Mouse (Mus musculus) left cerebral cortex, postnatal 10 days (tissue): ENCODE results near the gene Tbc1d8. TPM values are rescaled to one million over a fixed set of nuclear protein-coding genes. Genes with fewer than 3 reads are reported as not detected.

Experiments used
- DNase-seq, 2 experiments: peaks; one replicate each; pipeline ENCODE4 v3.0.0; 2021 to 2022; ENCODE audit warnings: low spot score in 2 of 2, mixed read lengths in 1 of 2; ENCODE audit errors: extremely low spot score in 1 of 2
- intact Hi-C: fragments of 180-260 bp; cut with DNase I; formaldehyde crosslinking; loops from one replicate; pipeline ENCODE4 v1.15.1; 2025
- total RNA-seq, 2 experiments: library from RNA; stranded (reverse); gene quantifications; 2 replicates each; pipeline ENCODE4 v1.2.3; 2021

Tbc1d8 gene
- total RNA-seq, 2 experiments from 2014 or later, result 17.7 to 19.2 TPM

- DNase-seq, result no peak
- intact Hi-C loops, result no loop called here
Observed at GRCm38 (mm10) chr1:39487370-39487769, 8.8 kb upstream of the Tbc1d8 start.

DNA sequence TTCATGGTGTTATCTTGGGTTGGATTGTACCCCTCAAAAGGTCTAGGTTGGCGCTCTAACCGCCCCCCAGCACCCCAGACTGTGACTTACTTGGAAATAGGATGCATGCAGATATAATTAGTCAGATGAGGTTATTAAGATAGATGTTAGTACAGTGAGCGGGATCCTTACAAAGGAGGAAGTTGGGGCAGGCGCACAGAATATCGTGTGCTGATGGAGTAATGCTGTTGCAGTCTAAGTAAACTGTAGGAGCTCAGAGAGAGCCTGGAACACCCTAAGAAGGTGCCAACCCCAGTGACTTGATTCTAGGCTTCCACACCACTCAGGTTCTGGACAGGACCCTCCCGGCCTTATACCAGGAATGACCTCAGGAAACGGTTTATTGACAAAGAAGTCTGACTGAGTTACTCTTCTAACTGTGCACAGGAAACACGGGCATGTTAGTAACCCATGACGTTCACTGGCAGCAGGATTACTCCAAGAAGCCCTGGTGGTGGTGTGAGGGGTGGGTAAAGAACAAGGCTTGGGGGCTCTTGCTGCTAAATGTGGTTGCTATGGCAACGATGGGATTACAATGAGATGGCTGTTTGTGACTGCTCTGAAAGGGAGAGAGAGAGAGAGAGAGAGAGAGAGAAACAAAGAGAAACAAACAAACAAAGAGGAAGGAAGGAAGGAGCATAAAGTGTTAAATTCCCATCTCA lies 3.7 kb upstream of the Tbc1d8 start:
- intact Hi-C loops, result no loop called here
- no peak for DNase-seq

- intact Hi-C loops, result no loop called here
- DNase-seq, result no peak
Observed at GRCm38 (mm10) chr1:39479254-39479653, 699 bp upstream of the Tbc1d8 start.

DNA sequence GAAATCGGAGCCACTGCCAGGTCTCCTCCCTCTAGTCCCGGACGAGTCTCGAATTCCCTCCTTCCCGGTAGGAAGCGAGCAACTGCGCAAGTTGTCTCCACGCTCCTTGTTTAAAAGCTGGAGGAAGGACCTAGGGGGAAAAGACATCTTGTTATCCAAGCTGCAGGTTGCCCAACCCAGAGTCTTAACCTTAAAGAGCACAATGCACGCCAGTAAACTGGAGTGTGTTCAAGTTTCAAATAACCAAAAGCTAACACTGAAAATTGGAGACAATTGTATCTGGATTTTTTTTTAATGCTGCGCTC lies 293 bp upstream of the Tbc1d8 start:
- no peak for DNase-seq
- intact Hi-C loops, result no loop called here

- intact Hi-C loops, result no loop called here
- no peak for DNase-seq
Observed at GRCm38 (mm10) chr1:39477064-39477463, 1.5 kb downstream of the Tbc1d8 start.

DNA sequence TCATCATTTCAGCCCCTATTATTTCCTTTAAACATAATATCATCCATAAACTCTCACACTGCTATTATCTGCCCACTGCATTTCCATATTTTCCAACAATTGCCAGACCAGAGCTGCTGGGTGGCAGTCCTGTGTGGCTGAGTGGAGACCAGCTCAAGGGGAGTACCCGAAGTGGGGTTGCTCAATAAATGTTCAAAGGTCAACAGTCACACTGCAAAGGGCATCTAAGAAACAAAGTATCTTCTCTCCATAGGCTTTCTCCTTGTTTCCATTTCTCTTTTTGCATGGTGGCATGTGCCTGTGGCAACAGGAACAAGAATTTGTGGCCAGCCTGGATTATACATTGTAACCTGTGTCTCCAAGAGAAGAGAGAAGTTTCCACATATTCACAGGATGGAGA lies 2.2 kb downstream of the Tbc1d8 start:
- intact Hi-C loops, result no loop called here

GRCm38 (mm10) chr1:39474516-39474915 lies 4.0 kb downstream of the Tbc1d8 start:
- intact Hi-C loops, result loop anchor here (5.0 kb wide), 1 partner anchor 82 kb away; no protein-coding TSS in a partner anchor
- DNase-seq, result no peak

More for the DNA sequence above, 2.2 kb downstream of the Tbc1d8 start:
- no peak for DNase-seq

GRCm38 (mm10) chr1:39471298-39471902 lies 7.2 kb downstream of the Tbc1d8 start:
- no peak for DNase-seq
- intact Hi-C loops, result loop anchor here (5.0 kb wide), 1 partner anchor 79 kb away; no protein-coding TSS in a partner anchor

DNA sequence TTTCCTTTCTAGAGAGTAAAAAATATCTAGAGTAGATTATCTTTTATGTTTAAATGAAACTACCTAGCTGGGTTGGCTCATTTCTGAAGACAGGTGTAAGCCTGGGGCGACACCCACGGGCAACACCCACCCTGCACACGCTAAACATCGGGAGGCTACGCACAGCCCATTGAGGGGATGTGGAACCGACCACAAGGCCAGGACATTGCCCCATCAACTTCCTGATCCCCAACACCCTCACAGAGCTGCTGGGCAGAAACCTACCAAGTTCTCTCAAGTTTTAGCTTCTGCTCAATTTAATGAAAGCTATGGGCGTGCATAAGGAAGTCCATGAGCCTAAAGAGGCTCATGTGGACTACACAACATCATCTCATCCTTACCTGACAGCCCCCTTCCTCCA lies 9.6 kb downstream of the Tbc1d8 start:
- intact Hi-C loops, result no loop called here
- DNase-seq, result no peak

GRCm38 (mm10) chr1:39466526-39466925 lies 12.0 kb downstream of the Tbc1d8 start:
- intact Hi-C loops, result no loop called here
- no peak for DNase-seq

DNA sequence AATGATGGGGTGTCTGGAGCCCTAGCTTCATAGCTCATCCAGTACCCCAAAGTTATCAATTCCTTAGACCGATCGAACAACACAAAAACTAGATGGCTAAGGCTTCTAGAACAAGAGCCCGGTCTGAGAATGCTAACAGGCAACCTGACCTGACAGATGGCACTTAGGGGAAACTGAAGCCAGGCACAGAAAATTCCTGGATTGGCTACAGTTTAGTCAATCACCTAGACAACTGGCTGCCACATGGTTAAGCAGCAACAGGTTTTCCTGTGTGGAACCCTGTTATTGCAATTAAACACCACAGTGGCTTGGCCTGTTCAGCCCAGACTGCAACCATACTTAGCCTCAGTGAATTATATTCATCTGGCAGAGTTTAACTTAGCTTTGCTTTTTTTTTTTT lies 13.8 kb downstream of the Tbc1d8 start:
- no peak for DNase-seq
- intact Hi-C loops, result no loop called here

- no peak for DNase-seq
- intact Hi-C loops, result no loop called here
Observed at GRCm38 (mm10) chr1:39462937-39463444, 15.6 kb downstream of the Tbc1d8 start.

DNA sequence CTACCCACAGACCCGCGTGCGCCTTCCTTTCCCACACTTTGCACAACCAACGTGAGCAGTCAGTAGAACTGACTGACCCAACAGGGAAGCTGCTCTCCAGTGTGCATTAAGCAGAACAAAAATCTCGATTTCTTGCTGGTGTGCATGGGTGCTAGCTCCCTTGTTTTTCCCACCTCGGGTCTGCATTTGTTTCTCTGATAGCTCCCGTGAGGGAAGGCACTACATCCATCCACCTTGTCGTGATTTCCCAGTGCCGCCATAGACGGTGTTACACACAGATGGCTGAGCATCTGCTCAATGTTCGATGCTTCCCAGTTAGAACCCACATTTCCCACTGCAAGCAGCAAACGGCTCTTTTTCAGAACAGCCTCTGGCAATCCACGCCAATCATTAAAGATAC lies 16.5 kb downstream of the Tbc1d8 start:
- intact Hi-C loops, result no loop called here
- no peak for DNase-seq

- intact Hi-C loops, result no loop called here
- no peak for DNase-seq
Observed at GRCm38 (mm10) chr1:39460495-39460894, 18.1 kb downstream of the Tbc1d8 start.

- intact Hi-C loops, result no loop called here
- no peak for DNase-seq
Observed at GRCm38 (mm10) chr1:39457887-39458874, 20.4 kb downstream of the Tbc1d8 start.

DNA sequence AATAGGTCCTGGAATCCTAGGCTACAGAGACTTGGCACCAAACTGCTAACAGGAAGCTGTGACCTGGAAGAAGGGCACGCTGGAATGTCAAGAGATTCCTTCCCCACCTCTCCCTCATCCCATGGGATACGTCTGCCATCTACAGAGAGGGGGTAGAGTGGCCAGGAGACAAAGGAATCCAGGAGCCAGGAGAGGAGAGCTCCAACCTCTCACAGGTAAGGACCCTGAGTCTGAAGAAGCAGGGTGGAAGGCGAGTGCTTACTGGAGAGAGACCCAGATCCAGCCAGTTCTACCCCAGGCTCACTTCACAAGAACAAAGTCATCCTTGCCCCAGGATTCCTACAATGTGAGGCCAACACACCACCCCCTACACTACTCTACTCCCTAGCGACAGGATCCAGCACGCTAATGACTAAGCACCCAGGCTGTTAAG lies 22.1 kb downstream of the Tbc1d8 start:
- no peak for DNase-seq
- intact Hi-C loops, result no loop called here

DNA sequence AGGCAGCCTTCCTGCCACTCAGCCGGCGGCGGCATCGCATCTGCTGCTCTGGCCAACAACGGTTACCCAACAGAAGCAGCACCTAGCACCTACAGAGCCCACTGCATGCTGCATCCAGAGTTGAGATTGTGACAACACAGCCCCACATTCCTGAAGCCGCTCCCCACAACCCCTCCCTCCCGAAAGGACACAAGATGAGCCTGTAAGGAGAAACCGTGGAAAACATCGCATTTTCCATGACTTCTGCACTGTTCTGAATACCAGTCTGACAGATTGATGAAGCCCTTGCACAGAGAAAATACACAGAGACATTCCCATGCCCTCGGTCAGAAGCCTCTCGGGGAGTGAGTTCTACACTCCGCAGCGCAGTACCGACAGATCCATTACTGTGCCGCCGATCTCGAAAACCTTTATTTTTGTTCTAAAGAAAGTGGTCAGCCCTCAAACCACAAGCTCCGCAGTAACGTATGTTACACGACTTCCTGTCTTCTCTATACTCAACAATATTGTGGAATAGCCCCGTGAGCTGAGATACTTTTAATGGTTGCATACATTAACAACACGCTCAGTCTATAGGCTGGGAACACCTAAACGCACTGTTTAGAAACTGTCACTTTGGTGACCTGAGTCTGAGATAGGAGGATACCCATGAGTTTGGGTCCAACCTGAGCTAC lies 23.1 kb downstream of the Tbc1d8 start:
- intact Hi-C loops, result no loop called here
- DNase-seq, result no peak

GRCm38 (mm10) chr1:39454783-39455175 lies 23.8 kb downstream of the Tbc1d8 start:
- intact Hi-C loops, result no loop called here

More at GRCm38 (mm10) chr1:39454783-39455175, 23.8 kb downstream of the Tbc1d8 start:
- DNase-seq, result no peak
